Mouse (Mus musculus): ENCODE results near the gene Sik2.

GRCm38 (mm10) chr9:50884741-50885599 is 123.9 kb downstream of the Sik2 start:
- TF ChIP-seq CTCF (IDR thresholded peaks at IDR 0.05; ENCODE audit: extremely low read depth, insufficient read length, insufficient replicate concordance, low read depth, low read length), result no peak
- no peak for TF ChIP-seq POLR2A (IDR thresholded peaks at IDR 0.05; ENCODE audit: low read depth, low read length)

All from small intestine, adult 2 months (tissue).